Mouse (Mus musculus) bone marrow, adult 2 months (tissue): ENCODE measurements at regions not wholly inside any gene's neighbourhood (a gene's known extent, or its start where the extent isn't known, plus 50 kb on each side); places are given as distances from the start of the nearest gene placed in this dataset.

Experiments used
- CTCF ChIP-seq: fragments of 200-500 bp; IDR thresholded peaks from 2 replicates; pipeline ENCODE4 v1.5.1; 2011; ENCODE audit warnings: low read length, control low read depth; ENCODE audit not compliant: control insufficient read depth, insufficient read depth
- POLR2A ChIP-seq: fragments of 200-500 bp; IDR thresholded peaks from 2 replicates; pipeline ENCODE4 v1.6.1; 2011; ENCODE audit warnings: low read depth, mild to moderate bottlenecking, control low read depth, low read length, borderline replicate concordance; ENCODE audit not compliant: control insufficient read depth

DNA sequence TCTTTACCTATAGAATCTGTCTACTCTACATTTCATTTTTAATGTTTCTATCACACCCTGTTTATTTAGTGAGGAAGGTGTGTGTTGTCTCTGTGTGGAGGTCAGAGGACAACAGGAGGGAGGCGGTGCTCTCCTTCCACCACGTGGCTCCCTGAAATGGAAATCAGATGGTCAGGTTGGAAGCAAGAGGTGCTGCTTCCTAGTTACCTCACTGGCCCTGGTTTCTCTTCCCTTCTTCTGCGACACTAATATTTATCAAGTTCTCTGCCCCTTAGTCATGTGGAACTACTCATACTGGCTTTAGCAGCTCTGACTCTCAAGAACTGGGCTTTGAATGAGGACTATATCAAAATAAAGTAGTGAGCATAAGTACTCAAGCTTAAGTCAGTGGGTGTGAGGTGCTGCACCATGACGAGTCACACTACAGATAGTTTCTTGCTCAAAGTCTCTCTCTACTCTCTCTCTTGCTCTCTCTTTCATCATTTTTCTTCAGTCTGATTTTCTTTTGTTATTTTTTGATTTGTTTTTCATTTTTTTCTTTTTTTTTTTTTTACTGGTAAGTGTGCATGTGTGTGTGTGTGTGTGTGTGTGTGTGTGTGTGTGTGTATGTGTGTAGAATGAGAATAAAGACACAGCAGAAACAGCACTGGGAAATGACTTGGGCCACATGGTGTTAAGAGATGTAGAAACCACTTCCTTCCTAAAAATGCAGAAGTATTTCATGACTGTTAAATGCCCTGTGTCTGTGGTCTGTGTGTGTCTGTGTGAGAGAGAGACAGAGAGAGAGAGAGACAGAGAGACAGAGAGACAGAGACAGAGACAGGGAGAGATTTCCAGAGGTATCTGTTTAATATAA, 403.2 kb upstream of the Adgrl2 start:
- no peak for TF ChIP-seq POLR2A
- TF ChIP-seq CTCF, result no peak
